Mouse (Mus musculus): ENCODE results near the gene Amer3.

GRCm38 (mm10) chr1:34578851-34579781 is at the start of gene Amer3:
- TF ChIP-seq CTCF (IDR thresholded peaks at IDR 0.05; ENCODE audit: low read depth) = no peak
- TF ChIP-seq EP300 (IDR thresholded peaks at IDR 0.05; ENCODE audit: low read depth) = no peak

All from liver, embryonic 14.5 days (tissue).